Mouse (Mus musculus) embryonic fibroblast, embryonic 13.5 days (primary cell): ENCODE measurements at regions not wholly inside any gene's neighbourhood (a gene's known extent, or its start where the extent isn't known, plus 50 kb on each side); places are given as distances from the start of the nearest gene placed in this dataset.

Experiments used
- CTCF ChIP-seq: IDR thresholded peaks from 2 replicates; pipeline ENCODE4 v1.5.1; 2011; ENCODE audit warnings: mild to moderate bottlenecking, control low read depth, low read length, moderate library complexity, borderline replicate concordance; ENCODE audit not compliant: insufficient read depth
- POLR2A ChIP-seq: IDR thresholded peaks from 2 replicates; pipeline ENCODE4 v1.6.1; 2011; ENCODE audit warnings: low read depth, mild to moderate bottlenecking, control low read depth, low read length, moderate library complexity

DNA sequence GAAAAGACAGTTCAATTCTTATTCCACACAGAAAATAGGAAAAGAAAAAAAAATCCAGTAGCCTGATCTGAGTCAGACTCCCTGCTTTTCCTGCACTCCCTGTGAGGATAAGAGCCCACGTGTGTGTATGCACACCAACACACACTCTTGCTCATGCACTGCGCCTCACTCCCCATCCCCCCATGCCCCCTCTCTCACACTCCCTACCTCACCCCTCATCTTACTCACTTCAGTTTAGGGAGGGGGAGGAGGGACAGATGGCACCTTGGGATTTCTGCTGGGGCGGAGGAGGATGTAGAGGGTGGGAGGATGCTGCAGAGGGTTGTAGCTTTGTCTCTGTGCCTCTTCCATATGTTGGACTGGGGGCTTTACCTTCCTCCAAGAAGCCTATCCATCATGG lies 85.8 kb upstream of the Sulf2 start:
- no peak for TF ChIP-seq POLR2A
- TF ChIP-seq CTCF, result no peak
